Mouse (Mus musculus) small intestine, adult 2 months (tissue): ENCODE results near the gene 2510039O18Rik. TPM values are rescaled to one million over a fixed set of nuclear protein-coding genes. Genes with fewer than 3 reads are reported as not detected.

ENCODE experiments used
- H3K27ac ChIP-seq: fragments of 200-500 bp; 2 replicates; pipeline ENCODE4 v1.5.1; 2012; ENCODE audit warnings: low read depth, low read length, control low read depth, inconsistent platforms; ENCODE audit not compliant: insufficient read depth
- H3K27me3 ChIP-seq: fragments of 200-500 bp; 2 replicates; pipeline ENCODE4 v1.6.1; 2012; ENCODE audit warnings: mild to moderate bottlenecking, moderate library complexity, low read length, inconsistent platforms; ENCODE audit not compliant: control insufficient read depth, insufficient read depth
- H3K36me3 ChIP-seq: fragments of 200-500 bp; 2 replicates; pipeline ENCODE4 v1.6.1; 2012; ENCODE audit warnings: mild to moderate bottlenecking, low read length, control low read depth, inconsistent platforms; ENCODE audit not compliant: control insufficient read depth, insufficient read depth
- H3K4me1 ChIP-seq: fragments of 200-500 bp; 2 replicates; pipeline ENCODE4 v1.6.1; 2012; ENCODE audit warnings: low read length, inconsistent platforms, mixed read lengths; ENCODE audit not compliant: control insufficient read depth, insufficient read depth, insufficient read length
- H3K4me3 ChIP-seq: fragments of 200-500 bp; 2 replicates; pipeline ENCODE4 v1.5.1; 2012; ENCODE audit warnings: low read depth, mild to moderate bottlenecking, control low read depth, inconsistent platforms, low read length, moderate library complexity
- CTCF ChIP-seq: fragments of 200-500 bp; IDR thresholded peaks from 2 replicates; pipeline ENCODE4 v1.5.1; 2012; ENCODE audit warnings: low read depth, mild to moderate bottlenecking, control low read depth, inconsistent platforms, low read length, moderate library complexity, mixed read lengths; ENCODE audit not compliant: insufficient replicate concordance, insufficient read length; ENCODE audit errors: extremely low read depth
- POLR2A ChIP-seq: fragments of 200-500 bp; IDR thresholded peaks from 2 replicates; pipeline ENCODE4 v1.6.1; 2012; ENCODE audit warnings: low read depth, mild to moderate bottlenecking, control low read depth, inconsistent platforms, low read length, moderate library complexity
- WGBS: fragments of 180-500 bp; shearing (Covaris S2); methylation state at CpG from one replicate; pipeline ENCODE4 v1.1.7; 2018; 5-methylcytosine and 5-hydroxymethylcytosine counted together
- polyA plus RNA-seq: library from polyadenylated mRNA; depleted of rRNA; stranded (reverse); fragments of >200 nt; gene quantifications from 2 replicates; pipeline ENCODE4 v1.2.3, GENCODE M21; 2012; rRNA removed

The 2510039O18Rik gene
- polyA plus RNA-seq, 1 experiment: 209 TPM

DNA sequence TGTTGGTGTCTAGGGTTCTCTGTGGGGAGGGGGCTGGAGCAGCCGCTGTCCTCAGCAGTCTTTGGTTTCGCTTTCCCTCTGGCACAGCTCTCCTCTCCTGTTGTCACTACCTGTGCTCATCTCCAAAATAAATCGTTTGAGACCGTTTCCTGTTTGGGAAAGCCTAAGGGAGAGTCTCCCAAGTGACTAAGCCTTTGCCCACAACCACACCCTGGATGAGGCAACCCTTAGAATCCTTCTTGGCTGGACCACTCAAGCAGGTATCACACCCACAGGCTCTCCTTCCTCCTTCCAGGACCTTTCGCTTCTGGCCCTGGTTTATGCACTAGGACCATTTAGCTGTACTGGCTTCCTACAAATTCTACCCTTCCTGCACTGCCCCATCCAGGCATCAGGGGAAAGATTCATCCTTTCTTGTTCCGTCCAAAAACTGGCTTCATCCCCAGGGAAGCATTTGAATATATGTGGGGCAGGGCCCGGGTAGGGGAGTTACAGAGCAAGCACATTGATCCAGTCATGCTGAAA lies 52.9 kb downstream of the 2510039O18Rik start:
- Histone ChIP-seq H3K36me3 (no peaks in the 10 kb centered on the region), H3K27ac (no peak overlapping the region), H3K4me3 (no peak overlapping the region), H3K4me1 (no peaks in the 10 kb centered on the region), H3K27me3 (no peaks in the 10 kb centered on the region)
- TF ChIP-seq POLR2A: no peak
- no peak for TF ChIP-seq CTCF
- WGBS: 51% methylated on average over 7 of the region's 7 CpGs

GRCm38 (mm10) chr4:147995311-147995710 lies 54.6 kb downstream of the 2510039O18Rik start:
- Histone ChIP-seq H3K27me3 (no peaks in the 10 kb centered on the region), H3K4me1 (no peaks in the 10 kb centered on the region), H3K27ac (no peak overlapping the region), H3K36me3 (no peaks in the 10 kb centered on the region), H3K4me3 (no peak overlapping the region)
- 78% methylated on average over 3 of the region's 3 CpGs for WGBS
- TF ChIP-seq POLR2A: no peak
- TF ChIP-seq CTCF: no peak

Other genes starting within 250 kb of the 2510039O18Rik start
- not detected in 2 replicates for gene Zfp534, start 238.3 kb upstream of the 2510039O18Rik start, polyA plus RNA-seq
- 0.09 TPM in 1 of 2 replicates, not detected in the other for gene Zfp984, start 131.1 kb upstream of the 2510039O18Rik start, polyA plus RNA-seq
- gene Zfp933, start 92.5 kb upstream of the 2510039O18Rik start, polyA plus RNA-seq: 0.05 and 0.13 TPM in 2 replicates
- 19.6 and 48.3 TPM in 2 replicates for gene Miip, start 72.1 kb upstream of the 2510039O18Rik start, polyA plus RNA-seq
- gene Fv1, start 71.9 kb upstream of the 2510039O18Rik start, polyA plus RNA-seq: 0.41 and 0.58 TPM in 2 replicates
- 38.0 and 72.8 TPM in 2 replicates for gene Mfn2, start 36.2 kb upstream of the 2510039O18Rik start, polyA plus RNA-seq
- 8.8 and 18.8 TPM in 2 replicates for gene Plod1, start 4.1 kb upstream of the 2510039O18Rik start, polyA plus RNA-seq
- not detected in 2 replicates for gene Nppb, start 44.9 kb downstream of the 2510039O18Rik start, polyA plus RNA-seq
- gene Nppa, start 59.8 kb downstream of the 2510039O18Rik start, polyA plus RNA-seq: not detected in 2 replicates
- gene Clcn6, start 97.9 kb downstream of the 2510039O18Rik start, polyA plus RNA-seq: 2.7 and 2.8 TPM in 2 replicates
- gene Mthfr, start 98.2 kb downstream of the 2510039O18Rik start, polyA plus RNA-seq: 5.6 and 8.8 TPM in 2 replicates
- gene Agtrap, start 147.1 kb downstream of the 2510039O18Rik start, polyA plus RNA-seq: 10.3 and 14.2 TPM in 2 replicates
- 7.1 and 17.8 TPM in 2 replicates for gene Mad2l2, start 189.5 kb downstream of the 2510039O18Rik start, polyA plus RNA-seq
- gene Draxin, start 189.8 kb downstream of the 2510039O18Rik start, polyA plus RNA-seq: 0.11 and 0.24 TPM in 2 replicates
- 22.8 and 57.9 TPM in 2 replicates for gene Fbxo6, start 211.2 kb downstream of the 2510039O18Rik start, polyA plus RNA-seq
- 7.3 and 17.7 TPM in 2 replicates for gene Fbxo44, start 219.6 kb downstream of the 2510039O18Rik start, polyA plus RNA-seq
- 0.55 and 0.67 TPM in 2 replicates for gene Fbxo2, start 219.7 kb downstream of the 2510039O18Rik start, polyA plus RNA-seq